Mouse (Mus musculus): Measurements from ENCODE around the gene Tppp. TPM values are rescaled to one million over a fixed set of nuclear protein-coding genes. Genes with fewer than 3 reads are reported as not detected.
"Not testable (repeated sequence)": the region's sequence is repeated elsewhere in the genome, so short reads cannot be mapped to it uniquely, and the experiment has no call there.

The Tppp gene
- total RNA-seq, 2 experiments from 2014 or later: 11.0 to 12.7 TPM

DNA sequence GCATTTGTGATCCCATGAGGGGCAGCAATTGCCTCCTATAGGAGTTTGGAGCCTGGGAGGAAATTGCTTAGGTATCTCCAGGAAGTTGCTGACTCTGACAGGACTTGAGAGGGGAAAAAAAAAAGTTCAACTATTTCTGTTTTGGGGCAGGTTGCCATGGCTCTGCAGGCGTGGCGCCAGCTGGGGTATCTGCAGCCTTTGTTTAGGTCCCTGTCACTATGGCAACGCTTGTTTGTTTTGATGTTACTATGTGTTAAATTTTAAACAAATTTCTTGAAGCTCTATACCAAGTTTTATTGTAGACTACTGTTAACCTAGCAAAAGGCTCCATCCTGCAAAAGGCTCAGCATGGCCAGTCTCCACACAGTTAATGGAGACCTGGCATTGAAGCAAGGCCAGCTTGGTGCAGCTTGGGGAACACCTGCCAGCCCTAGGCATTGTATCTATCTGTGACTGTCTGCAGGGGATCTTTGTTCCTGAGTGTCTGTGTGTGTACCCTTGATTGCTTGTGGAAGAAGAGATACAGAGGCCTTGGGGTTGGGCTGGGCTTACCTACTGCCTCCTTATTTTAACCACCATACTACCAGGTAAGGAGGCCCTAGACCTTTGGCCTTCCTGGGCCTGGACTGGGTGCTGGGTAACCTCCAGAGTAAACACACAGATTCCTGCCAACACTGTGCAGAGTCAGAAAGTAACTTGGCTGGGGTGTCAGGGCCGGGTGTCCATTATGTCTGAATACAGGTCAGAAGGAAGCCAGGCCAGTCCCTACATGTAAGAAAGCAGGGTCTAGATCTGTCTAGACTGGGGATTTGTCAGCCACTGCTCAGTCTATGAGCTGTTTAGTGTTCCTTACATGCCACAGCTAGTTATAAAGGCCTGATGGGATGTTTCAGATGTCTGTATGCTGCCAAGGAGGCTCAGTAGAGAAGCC lies 16.2 kb downstream of the Tppp start:
- DNase-seq (ENCODE audit: low spot score in 2 of 2): no peak

DNA sequence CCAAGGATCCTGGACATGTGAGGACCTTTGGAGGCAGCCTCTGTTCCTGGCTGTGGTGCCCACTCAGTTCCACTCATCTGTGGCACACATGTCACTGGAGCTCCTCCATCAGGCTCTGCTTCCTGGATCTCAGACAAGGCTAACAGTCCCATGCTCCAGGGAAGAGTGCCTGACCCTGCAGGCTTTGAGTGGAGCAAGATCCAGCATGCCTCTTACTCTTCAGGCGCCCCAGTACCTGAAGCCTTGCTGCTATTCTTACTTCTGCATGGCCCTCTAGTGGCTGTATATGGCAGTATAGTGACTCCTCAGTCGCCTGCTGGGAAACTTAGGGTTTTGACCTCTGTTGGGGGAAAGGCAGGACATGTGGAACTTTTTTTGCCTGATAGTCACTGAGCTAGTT lies 17.0 kb downstream of the Tppp start:
- DNase-seq (ENCODE audit: low spot score in 2 of 2): peak in 1 of 2 experiments; percentile 42

GRCm38 (mm10) chr13:74028116-74028515 lies 18.9 kb downstream of the Tppp start:
- DNase-seq (ENCODE audit: low spot score in 2 of 2): no peak

DNA sequence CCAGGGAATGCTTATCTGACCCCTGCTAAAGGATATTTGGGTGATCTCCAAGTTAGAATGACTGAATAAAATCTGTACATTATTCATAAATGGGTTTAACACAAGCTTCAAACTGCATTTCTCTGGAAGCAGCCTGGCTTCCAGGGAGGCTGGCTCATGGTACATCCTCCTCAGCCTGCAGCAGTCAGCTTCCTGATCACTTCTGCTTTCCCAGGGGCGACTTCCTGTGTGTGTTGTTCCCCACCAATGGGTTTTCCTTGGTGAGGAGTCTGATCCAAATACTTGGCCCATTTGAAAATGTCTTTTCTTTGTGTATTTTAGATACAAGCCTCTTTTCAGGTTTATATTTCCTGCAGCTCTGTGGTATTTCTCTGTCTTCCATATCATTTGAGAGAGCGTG lies 19.8 kb downstream of the Tppp start:
- DNase-seq (ENCODE audit: low spot score in 2 of 2): no peak

DNA sequence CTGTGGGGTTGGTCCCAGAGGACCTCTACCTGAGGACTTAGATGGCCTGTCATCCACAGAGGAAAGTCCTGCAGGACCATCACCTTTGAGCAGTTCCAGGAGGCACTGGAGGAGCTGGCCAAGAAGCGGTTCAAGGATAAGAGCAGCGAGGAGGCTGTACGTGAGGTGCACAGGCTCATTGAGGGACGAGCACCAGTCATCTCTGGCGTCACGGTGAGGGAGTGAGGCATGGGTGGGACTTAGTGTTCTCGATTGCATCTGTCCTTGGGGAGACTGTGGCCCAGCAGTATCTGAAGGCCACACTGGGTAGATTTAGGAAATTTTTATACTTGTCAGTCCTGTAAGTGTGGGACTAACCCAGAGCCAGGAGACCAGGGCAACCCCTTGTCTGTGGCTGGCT lies 21.5 kb downstream of the Tppp start:
- no peak for DNase-seq (ENCODE audit: low spot score in 2 of 2)

- no peak for DNase-seq (ENCODE audit: low spot score in 2 of 2)
Measured at GRCm38 (mm10) chr13:74031133-74031532, 21.9 kb downstream of the Tppp start.

DNA sequence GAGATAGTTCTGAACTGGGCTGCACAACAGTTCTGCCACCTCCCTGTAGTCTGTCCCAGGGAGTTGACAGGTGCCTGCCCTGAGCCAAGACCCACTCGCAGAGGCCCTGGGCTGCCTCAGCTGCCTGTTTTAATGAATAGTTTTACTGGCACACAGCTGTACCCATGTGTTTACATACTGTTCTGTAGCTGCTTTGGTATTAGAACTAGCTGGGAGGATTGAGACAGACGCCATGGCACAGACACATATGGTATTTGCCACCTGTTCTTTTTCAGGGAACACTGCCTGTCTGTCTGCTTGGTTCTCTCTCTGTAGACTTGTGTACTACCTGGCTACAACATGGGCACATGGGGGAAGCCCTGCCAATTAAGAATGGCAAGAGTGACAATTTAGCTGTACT lies 25.5 kb downstream of the Tppp start:
- DNase-seq (ENCODE audit: low spot score in 2 of 2): no peak

- DNase-seq (ENCODE audit: low spot score in 2 of 2): no peak
Measured at GRCm38 (mm10) chr13:74035776-74036175, 26.6 kb downstream of the Tppp start.

GRCm38 (mm10) chr13:74039926-74040325 lies 30.7 kb downstream of the Tppp start:
- no peak for DNase-seq (ENCODE audit: low spot score in 2 of 2)

DNA sequence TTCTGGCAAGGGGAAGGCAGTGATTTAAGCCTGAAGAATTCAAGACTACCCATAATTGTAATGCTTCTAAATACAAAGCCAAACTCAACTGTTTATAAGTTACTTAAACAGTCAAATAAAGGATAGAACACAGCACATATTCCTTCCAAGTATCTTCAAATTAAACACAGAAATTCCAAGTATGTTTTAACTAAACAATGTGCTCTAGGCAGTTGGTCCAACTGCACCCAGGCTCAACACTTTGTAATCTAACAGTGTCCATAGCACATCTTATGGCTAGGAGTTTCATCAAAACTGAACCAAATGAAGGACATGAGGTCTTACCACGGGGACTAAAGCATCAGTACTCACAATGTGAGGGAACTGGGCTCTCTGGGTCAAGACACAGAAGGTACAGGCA lies 47.0 kb downstream of the Tppp start:
- DNase-seq (ENCODE audit: low spot score in 2 of 2): no peak

- no peak for DNase-seq (ENCODE audit: low spot score in 2 of 2)
Measured at GRCm38 (mm10) chr13:74058081-74058480, 48.9 kb downstream of the Tppp start.

DNA sequence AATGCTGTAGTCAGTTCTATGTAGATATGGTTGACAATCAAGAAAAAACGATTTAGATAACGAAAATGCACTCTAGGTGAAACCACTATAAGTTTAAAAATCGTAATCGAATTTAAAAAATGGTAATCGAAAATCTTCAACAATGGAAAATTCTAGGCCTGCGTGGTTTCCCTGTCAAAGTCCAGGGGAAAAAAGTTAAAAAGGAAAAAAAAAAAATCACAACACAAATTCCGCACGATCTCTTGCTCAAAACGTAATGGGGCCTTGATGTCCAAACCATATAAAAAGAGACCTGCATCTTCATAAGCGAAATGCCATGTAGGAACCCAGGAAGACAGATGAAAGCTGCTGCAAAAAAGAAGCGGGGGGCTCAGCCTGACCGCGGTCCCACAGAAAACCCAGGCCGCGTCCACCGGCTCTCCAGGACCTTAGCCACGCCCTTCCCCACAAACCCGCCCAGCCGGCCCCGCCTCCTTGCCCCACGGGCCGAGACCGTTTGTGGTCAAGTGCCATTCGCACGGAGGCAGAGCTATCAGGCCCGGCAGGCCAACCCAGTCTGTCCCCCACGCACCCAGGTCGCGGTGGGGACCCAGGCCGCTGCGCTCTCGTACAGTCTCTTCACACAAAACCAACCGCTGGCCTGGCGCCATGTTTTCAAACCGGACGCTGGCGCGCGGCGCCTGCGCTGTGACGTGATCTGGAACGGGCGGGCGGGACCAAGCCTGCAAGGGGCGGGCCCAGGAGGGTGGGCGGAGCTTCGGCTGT lies 52.6 kb downstream of the Tppp start, which contains the start of gene Cep72:
Gene Cep72, minus strand, starts transcription at position 687 of the 765 bp plus-strand sequence.
- peak; percentile 91 to 96 for DNase-seq (ENCODE audit: low spot score in 2 of 2)

DNA sequence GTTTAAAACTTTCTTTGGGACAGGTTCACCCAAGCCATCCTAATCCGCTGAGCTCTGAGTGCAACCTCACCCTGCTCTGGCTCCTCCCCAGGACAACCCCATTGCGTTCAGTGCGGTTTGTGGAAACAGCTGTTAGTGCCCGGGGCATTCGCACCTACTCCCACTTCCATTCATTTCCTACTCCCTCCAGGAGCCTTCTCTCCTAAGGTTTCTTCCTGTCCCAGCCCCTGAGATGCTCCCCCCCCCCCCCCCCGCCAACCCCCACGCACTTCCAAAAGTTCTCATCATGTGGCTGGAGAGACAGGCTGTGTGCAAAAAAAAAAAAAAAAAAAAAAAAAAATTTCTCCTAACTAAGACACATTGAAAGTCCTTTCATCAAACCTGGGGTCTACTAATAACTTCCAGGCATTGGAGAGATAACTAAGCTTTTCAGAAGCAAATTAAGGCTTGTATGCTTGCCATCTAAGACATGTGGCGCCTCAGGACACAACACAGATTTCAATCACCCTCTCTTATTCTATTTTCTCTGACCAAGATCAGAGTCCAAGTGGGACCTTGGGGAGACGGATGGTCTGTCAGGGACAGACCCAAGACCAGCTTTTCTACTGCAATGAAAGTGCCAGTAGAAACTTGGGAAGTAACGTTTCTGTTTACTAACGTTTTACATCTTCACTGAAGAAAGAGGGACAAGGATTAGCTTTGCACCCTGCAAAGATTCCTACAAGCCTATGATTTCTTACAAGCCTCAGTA lies 53.3 kb downstream of the Tppp start:
- DNase-seq (ENCODE audit: low spot score in 2 of 2): no peak

GRCm38 (mm10) chr13:74063340-74064050 lies 54.3 kb downstream of the Tppp start:
- DNase-seq (ENCODE audit: low spot score in 2 of 2): no peak

GRCm38 (mm10) chr13:74066576-74066975 lies 57.4 kb downstream of the Tppp start:
- DNase-seq (ENCODE audit: low spot score in 2 of 2): no peak

- DNase-seq (ENCODE audit: low spot score in 2 of 2): not testable (repeated sequence)
Measured at GRCm38 (mm10) chr13:74071244-74071643, 62.0 kb downstream of the Tppp start.

GRCm38 (mm10) chr13:74071714-74072113 lies 62.5 kb downstream of the Tppp start:
- DNase-seq (ENCODE audit: low spot score in 2 of 2): no peak

GRCm38 (mm10) chr13:74073369-74073768 lies 64.2 kb downstream of the Tppp start:
- no peak for DNase-seq (ENCODE audit: low spot score in 2 of 2)

All from gastrocnemius, postnatal 4 days (tissue).